Mouse (Mus musculus) midbrain, embryonic 11.5 days (tissue): ENCODE data around the gene Slamf9. TPM values are rescaled to one million over a fixed set of nuclear protein-coding genes. Genes with fewer than 3 reads are reported as not detected.
A peak's percentile ranks its signal among the peaks of the same experiment; 100 is the strongest.

Experiments used
- ATAC-seq: fragments of 200-750 bp; cut with Nextera tagmentation; 2 replicates; pipeline ENCODE4 v1.8.0; 2017; ENCODE audit warnings: moderate TSS enrichment, moderate library complexity; ENCODE audit not compliant: low FRiP score
- DNase-seq: peaks from one replicate; pipeline ENCODE4 v3.0.0; 2015; ENCODE audit warnings: low spot score; ENCODE audit errors: missing footprints
- H3K27ac ChIP-seq: fragments of 300-500 bp; sonication (generic); 2 replicates; pipeline ENCODE4 v1.5.1; 2014; ENCODE audit warnings: low read depth, low read length
- H3K27me3 ChIP-seq: fragments of 300-500 bp; sonication (generic); 2 replicates; pipeline ENCODE4 v1.6.1; 2014; ENCODE audit warnings: mild to moderate bottlenecking, low read length, moderate library complexity, mixed read lengths; ENCODE audit not compliant: control insufficient read depth, insufficient read depth
- H3K36me3 ChIP-seq: fragments of 300-500 bp; sonication (generic); 2 replicates; pipeline ENCODE4 v1.6.1; 2014; ENCODE audit warnings: mild to moderate bottlenecking, low read length, moderate library complexity, mixed read lengths; ENCODE audit not compliant: control insufficient read depth, insufficient read depth
- H3K4me1 ChIP-seq: fragments of 300-500 bp; sonication (generic); 2 replicates; pipeline ENCODE4 v1.6.1; 2014; ENCODE audit warnings: low read length; ENCODE audit not compliant: control insufficient read depth, insufficient read depth
- H3K4me2 ChIP-seq: fragments of 300-500 bp; sonication (generic); 2 replicates; pipeline ENCODE4 v1.6.1; 2014; ENCODE audit warnings: mild to moderate bottlenecking, moderate library complexity
- H3K4me3 ChIP-seq: fragments of 300-500 bp; sonication (generic); 2 replicates; pipeline ENCODE4 v1.5.1; 2014; ENCODE audit warnings: low read depth, low read length
- H3K9ac ChIP-seq: fragments of 300-500 bp; sonication (generic); 2 replicates; pipeline ENCODE4 v1.6.1; 2014; ENCODE audit warnings: low read length
- H3K9me3 ChIP-seq: fragments of 300-500 bp; sonication (generic); 2 replicates; pipeline ENCODE4 v1.6.1; 2016; ENCODE audit warnings: low read length; ENCODE audit not compliant: control insufficient read depth
- WGBS: fragments of 180-500 bp; shearing (Covaris S2); extraction: QIAGEN DNeasy Blood & Tissue Kit; methylation state at CpG from one replicate; pipeline ENCODE4 v1.1.7; 2014; 5-methylcytosine and 5-hydroxymethylcytosine counted together
- polyA plus RNA-seq: library from polyadenylated mRNA; unstranded; fragments of >200 nt; fragmentation: Nextera tagmentation; extraction: Ambion mirVana; gene quantifications from 2 replicates; pipeline ENCODE4 v1.2.1, GENCODE M21; 2014

Slamf9 gene
- polyA plus RNA-seq, 1 experiment from 2014 or later, result 0.23 TPM

- Histone ChIP-seq H3K9ac (no peak overlapping the region), H3K36me3 (peaks cover 8% of the 10 kb centered on the region; the same call in 1 of the 2 replicates), H3K4me1 (peaks cover 29% of the 10 kb centered on the region), H3K4me3 (no peak overlapping the region), H3K27ac (no peak overlapping the region), H3K9me3 (no peaks in the 10 kb centered on the region), H3K4me2 (no peak overlapping the region), H3K27me3 (peaks cover 26% of the 10 kb centered on the region)
- WGBS, result 30% methylated on average over 13 of the region's 13 CpGs
- DNase-seq (peak; percentile 86), ATAC-seq (no peak)
These were observed 27.3 kb downstream of the Slamf9 start for GRCm38 (mm10) chr1:172502145-172503110.

- Histone ChIP-seq H3K4me3 (no peak overlapping the region), H3K9ac (no peak overlapping the region), H3K27ac (no peak overlapping the region), H3K36me3 (0 out of 2 replicates have a peak, but pooled peaks cover under 1% of the 10 kb centered on the region), H3K4me1 (peaks cover 29% of the 10 kb centered on the region), H3K4me2 (no peak overlapping the region; the same call in 1 of the 2 replicates), H3K9me3 (no peaks in the 10 kb centered on the region), H3K27me3 (peaks cover 26% of the 10 kb centered on the region)
- 48% methylated on average over 14 of the region's 14 CpGs for WGBS
- ATAC-seq (no peak), DNase-seq (peak; percentile 83)
These were observed 28.2 kb downstream of the Slamf9 start for GRCm38 (mm10) chr1:172503111-172503997.

GRCm38 (mm10) chr1:172504756-172505155 lies 29.6 kb downstream of the Slamf9 start:
- H3K27me3 ChIP-seq, result peaks cover 23% of the 10 kb centered on the region
- no peak for DNase-seq
- H3K4me1 ChIP-seq, result peaks cover 29% of the 10 kb centered on the region
- 89% methylated on average over 8 of the region's 8 CpGs for WGBS
- H3K9me3 ChIP-seq, result no peaks in the 10 kb centered on the region
- H3K9ac ChIP-seq, result no peak overlapping the region
- ATAC-seq, result no peak
- no peak overlapping the region for H3K4me3 ChIP-seq
- no peak overlapping the region for H3K4me2 ChIP-seq
- H3K27ac ChIP-seq, result no peak overlapping the region
- no peaks in the 10 kb centered on the region for H3K36me3 ChIP-seq

GRCm38 (mm10) chr1:172507001-172507400 lies 31.8 kb downstream of the Slamf9 start:
- 0 out of 2 replicates have a peak, but pooled peaks cover 2% of the 10 kb centered on the region for H3K27me3 ChIP-seq
- H3K4me2 ChIP-seq, result no peak overlapping the region
- WGBS, result 59% methylated on average over 5 of the region's 5 CpGs
- no peak for DNase-seq
- no peak overlapping the region for H3K27ac ChIP-seq
- ATAC-seq, result no peak
- peaks cover 13% of the 10 kb centered on the region for H3K4me1 ChIP-seq
- no peaks in the 10 kb centered on the region for H3K9me3 ChIP-seq
- H3K9ac ChIP-seq, result no peak overlapping the region
- no peaks in the 10 kb centered on the region for H3K36me3 ChIP-seq
- no peak overlapping the region for H3K4me3 ChIP-seq

GRCm38 (mm10) chr1:172507701-172508100 lies 32.5 kb downstream of the Slamf9 start:
- Histone ChIP-seq H3K27me3 (0 out of 2 replicates have a peak, but pooled peaks cover 2% of the 10 kb centered on the region), H3K4me3 (no peak overlapping the region), H3K36me3 (no peaks in the 10 kb centered on the region), H3K9me3 (no peaks in the 10 kb centered on the region), H3K27ac (no peak overlapping the region), H3K4me2 (no peak overlapping the region), H3K4me1 (peaks cover 12% of the 10 kb centered on the region), H3K9ac (no peak overlapping the region)
- ATAC-seq, result no peak
- no peak for DNase-seq
- WGBS, result 88% methylated on average over 3 of the region's 3 CpGs

- Histone ChIP-seq H3K4me2 (no peak overlapping the region), H3K4me1 (peaks cover 8% of the 10 kb centered on the region), H3K36me3 (no peaks in the 10 kb centered on the region), H3K4me3 (no peak overlapping the region), H3K27me3 (0 out of 2 replicates have a peak, but pooled peaks cover 2% of the 10 kb centered on the region), H3K9me3 (no peaks in the 10 kb centered on the region), H3K27ac (no peak overlapping the region), H3K9ac (no peak overlapping the region)
- 69% methylated on average over 2 of the region's 2 CpGs for WGBS
- no peak for DNase-seq
- no peak for ATAC-seq
These were observed 33.0 kb downstream of the Slamf9 start for GRCm38 (mm10) chr1:172508172-172508571.

GRCm38 (mm10) chr1:172509235-172509634 lies 34.1 kb downstream of the Slamf9 start:
- 83% methylated on average over 5 of the region's 5 CpGs for WGBS
- no peak overlapping the region for H3K4me3 ChIP-seq
- H3K27me3 ChIP-seq, result 0 out of 2 replicates have a peak, but pooled peaks cover 2% of the 10 kb centered on the region
- no peak overlapping the region for H3K9ac ChIP-seq
- ATAC-seq (no peak), DNase-seq (no peak)
- H3K4me1 ChIP-seq, result peaks cover 1% of the 10 kb centered on the region
- no peak overlapping the region for H3K27ac ChIP-seq
- no peaks in the 10 kb centered on the region for H3K36me3 ChIP-seq
- H3K9me3 ChIP-seq, result no peaks in the 10 kb centered on the region
- no peak overlapping the region for H3K4me2 ChIP-seq

- Histone ChIP-seq H3K9me3 (no peaks in the 10 kb centered on the region), H3K27me3 (0 out of 2 replicates have a peak, but pooled peaks cover 2% of the 10 kb centered on the region), H3K36me3 (no peaks in the 10 kb centered on the region), H3K4me3 (no peak overlapping the region), H3K4me2 (no peak overlapping the region), H3K4me1 (no peaks in the 10 kb centered on the region), H3K9ac (no peak overlapping the region), H3K27ac (no peak overlapping the region)
- ATAC-seq (no peak), DNase-seq (no peak)
- WGBS, result 50% methylated on average over 8 of the region's 8 CpGs
These were observed 34.8 kb downstream of the Slamf9 start for GRCm38 (mm10) chr1:172509983-172510382.
